Mouse (Mus musculus) kidney, adult 18-20 months (tissue): ENCODE data around the gene Naa80.

ENCODE experiments used
- DNase-seq: peaks from one replicate; pipeline ENCODE4 v3.0.0; 2021

Naa80 gene

GRCm38 (mm10) chr9:107618778-107619545 lies 40.3 kb downstream of the Naa80 start:
- peak; percentile 83 for DNase-seq

- no peak for DNase-seq
These were observed 40.8 kb downstream of the Naa80 start for GRCm38 (mm10) chr9:107619546-107619879.

- no peak for DNase-seq
These were observed 42.3 kb downstream of the Naa80 start for GRCm38 (mm10) chr9:107620954-107621353.

- DNase-seq, result no peak
These were observed 45.9 kb downstream of the Naa80 start for GRCm38 (mm10) chr9:107624539-107624938.

- DNase-seq, result no peak
These were observed 46.3 kb downstream of the Naa80 start for GRCm38 (mm10) chr9:107624951-107625350.

- DNase-seq, result no peak
These were observed 46.9 kb downstream of the Naa80 start for GRCm38 (mm10) chr9:107625351-107626128.

- no peak for DNase-seq
These were observed 47.6 kb downstream of the Naa80 start for GRCm38 (mm10) chr9:107626158-107626843.

- peak; percentile 83 for DNase-seq
These were observed 48.2 kb downstream of the Naa80 start for GRCm38 (mm10) chr9:107626844-107627277.

GRCm38 (mm10) chr9:107627387-107628255 lies 48.9 kb downstream of the Naa80 start:
- DNase-seq, result no peak

- peak; percentile 55 for DNase-seq
These were observed 50.2 kb downstream of the Naa80 start for GRCm38 (mm10) chr9:107628721-107629410.

GRCm38 (mm10) chr9:107629411-107629730 lies 50.7 kb downstream of the Naa80 start:
- peak; percentile 2 for DNase-seq

GRCm38 (mm10) chr9:107629901-107630425 lies 51.3 kb downstream of the Naa80 start:
- DNase-seq, result peak; percentile 25

GRCm38 (mm10) chr9:107630576-107630975 lies 51.9 kb downstream of the Naa80 start:
- peak; percentile 6 for DNase-seq

GRCm38 (mm10) chr9:107631311-107631826 lies 52.7 kb downstream of the Naa80 start:
- DNase-seq, result peak; percentile 1

- DNase-seq, result no peak
These were observed 53.2 kb downstream of the Naa80 start for GRCm38 (mm10) chr9:107631861-107632260.

GRCm38 (mm10) chr9:107632478-107632877 lies 53.8 kb downstream of the Naa80 start:
- peak; percentile 51 for DNase-seq

- DNase-seq, result peak; percentile 80
These were observed 54.5 kb downstream of the Naa80 start for GRCm38 (mm10) chr9:107633091-107633660.
